Mouse (Mus musculus) liver, adult (tissue): ENCODE data around the gene Myo5a.

ENCODE experiments used
- GATA4 ChIP-seq: IDR thresholded peaks from 2 replicates; pipeline ENCODE4 v1.6.1; 2014; ENCODE audit warnings: mild to moderate bottlenecking, low read length; ENCODE audit not compliant: insufficient replicate concordance

Myo5a gene

DNA sequence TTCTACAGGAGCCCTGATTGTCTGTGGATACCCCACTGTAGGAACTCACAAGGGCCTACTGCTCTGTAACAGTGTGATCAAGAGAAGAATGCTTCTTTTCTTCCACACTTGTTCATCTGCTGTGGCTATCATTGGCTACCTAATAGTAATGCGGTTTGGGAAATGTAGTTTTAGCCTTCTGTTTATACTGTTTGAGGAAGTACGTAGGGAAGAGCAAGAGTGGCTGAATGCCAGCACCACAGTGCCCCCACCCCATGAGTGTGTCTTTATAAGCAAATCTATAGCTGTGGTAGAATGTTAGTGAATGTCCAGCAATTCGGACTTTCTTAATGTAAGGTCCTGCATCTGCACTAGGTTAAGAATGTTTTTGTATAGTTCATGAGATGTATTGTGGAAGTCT lies 21.7 kb upstream of the Myo5a start:
- TF ChIP-seq GATA4: no peak

DNA sequence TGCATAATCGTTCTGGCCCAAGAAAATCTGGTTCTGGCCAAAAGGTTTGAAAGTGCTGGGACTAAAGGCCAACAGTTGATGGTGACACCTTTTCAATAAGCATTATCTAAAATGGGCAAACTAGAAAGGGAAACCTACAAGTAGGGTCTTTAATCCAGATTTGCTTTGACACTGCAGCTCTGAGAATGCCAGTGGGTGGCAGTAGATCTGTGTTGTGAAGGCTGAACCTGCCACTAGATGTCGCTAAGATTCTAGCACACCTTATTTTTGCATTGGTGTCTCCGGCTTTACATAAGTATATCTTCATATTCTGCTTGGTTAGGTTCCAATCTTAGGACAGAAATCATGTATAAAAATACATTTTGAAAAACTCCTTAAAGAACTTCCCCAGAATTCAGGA lies 20.8 kb upstream of the Myo5a start:
- no peak for TF ChIP-seq GATA4

GRCm38 (mm10) chr9:75051841-75052240 lies 19.0 kb upstream of the Myo5a start:
- TF ChIP-seq GATA4: no peak

DNA sequence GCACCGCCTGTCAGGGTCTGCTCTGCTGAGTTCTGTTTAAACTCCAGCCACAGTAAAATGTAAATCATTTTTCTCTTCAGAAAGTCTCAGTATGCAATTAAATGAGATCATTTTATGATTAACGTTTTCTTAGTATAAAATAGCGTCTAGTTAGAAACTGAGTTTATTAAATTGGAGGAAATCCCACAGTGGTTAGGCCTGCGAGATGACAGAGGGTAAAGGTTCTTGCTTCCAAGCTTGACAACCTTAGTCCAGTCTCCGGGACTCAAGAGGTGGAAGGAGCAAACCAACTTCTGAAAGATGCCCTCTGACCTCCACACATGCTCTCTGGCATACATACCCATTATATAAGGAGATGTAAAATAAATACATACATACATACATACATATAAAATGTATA lies 15.8 kb upstream of the Myo5a start:
- no peak for TF ChIP-seq GATA4

- no peak for TF ChIP-seq GATA4
Observed at GRCm38 (mm10) chr9:75064678-75065331, 6.0 kb upstream of the Myo5a start.

GRCm38 (mm10) chr9:75071029-75071705 lies 352 bp downstream of the Myo5a start:
- TF ChIP-seq GATA4: no peak

DNA sequence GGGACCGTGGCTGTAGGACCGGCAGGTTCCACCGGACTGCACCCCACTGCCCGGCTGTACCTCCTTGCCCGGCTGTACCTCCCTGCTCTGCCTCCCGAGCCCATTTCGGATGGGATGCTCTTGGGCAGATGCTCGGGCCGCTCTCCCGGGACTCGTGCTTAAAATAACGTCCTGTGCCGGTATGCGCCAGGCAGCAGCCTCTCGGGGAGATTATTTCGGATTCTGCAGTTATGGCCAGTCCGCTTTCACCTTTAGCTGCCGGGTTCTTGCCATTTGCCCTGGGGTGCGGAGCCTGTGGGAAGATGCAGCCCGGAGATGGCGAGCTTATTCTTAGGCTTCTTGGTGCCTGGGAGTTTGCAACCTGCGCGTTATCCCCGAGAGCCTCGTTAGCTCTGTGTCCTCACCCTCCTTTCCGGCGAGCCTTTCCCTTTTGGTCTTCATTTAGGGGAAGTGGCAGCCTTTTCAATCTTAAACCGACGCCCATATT lies 934 bp downstream of the Myo5a start:
- no peak for TF ChIP-seq GATA4

- TF ChIP-seq GATA4: no peak
Observed at GRCm38 (mm10) chr9:75072361-75072760, 1.5 kb downstream of the Myo5a start.

DNA sequence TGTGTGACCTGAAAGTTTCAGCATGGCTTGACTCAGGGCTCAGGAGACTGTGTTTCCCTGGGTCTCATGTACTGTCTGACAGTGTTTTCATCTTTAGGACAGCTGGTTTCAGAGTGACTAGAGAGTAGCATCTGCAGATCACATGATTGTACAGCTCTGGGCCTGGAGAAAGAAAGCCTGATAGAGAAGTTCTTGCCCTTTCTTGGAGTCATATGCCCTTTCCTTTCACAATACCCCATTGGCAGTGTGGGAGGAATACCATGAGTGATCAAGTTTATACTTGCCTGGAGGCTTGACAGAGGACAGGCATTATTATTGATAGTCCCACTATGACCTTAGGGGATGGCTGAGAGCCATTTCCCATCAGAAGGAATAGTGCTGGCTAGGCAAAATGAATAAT lies 6.4 kb downstream of the Myo5a start:
- no peak for TF ChIP-seq GATA4

GRCm38 (mm10) chr9:75085242-75085824 lies 14.5 kb downstream of the Myo5a start:
- TF ChIP-seq GATA4: no peak

- TF ChIP-seq GATA4: no peak
Observed at GRCm38 (mm10) chr9:75087823-75088222, 17.0 kb downstream of the Myo5a start.

DNA sequence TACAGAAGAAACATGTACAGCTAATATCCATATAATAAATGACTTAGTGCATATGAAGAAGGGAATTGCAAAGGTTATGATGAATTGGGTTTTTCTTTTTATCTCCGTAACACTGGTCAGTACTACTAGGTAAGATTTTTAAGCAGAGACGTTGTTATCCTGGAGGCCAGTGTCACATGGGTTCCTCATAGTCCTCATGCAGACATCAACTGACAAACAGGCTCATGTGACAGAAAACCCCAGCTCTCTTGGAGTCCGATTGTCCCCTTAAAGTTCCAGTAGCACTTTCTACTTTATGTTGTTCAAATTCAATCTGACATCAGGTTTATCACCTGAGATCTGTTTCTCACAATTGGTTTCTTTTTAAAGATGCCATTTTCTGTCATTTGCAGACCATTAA lies 18.5 kb downstream of the Myo5a start:
- TF ChIP-seq GATA4: no peak

DNA sequence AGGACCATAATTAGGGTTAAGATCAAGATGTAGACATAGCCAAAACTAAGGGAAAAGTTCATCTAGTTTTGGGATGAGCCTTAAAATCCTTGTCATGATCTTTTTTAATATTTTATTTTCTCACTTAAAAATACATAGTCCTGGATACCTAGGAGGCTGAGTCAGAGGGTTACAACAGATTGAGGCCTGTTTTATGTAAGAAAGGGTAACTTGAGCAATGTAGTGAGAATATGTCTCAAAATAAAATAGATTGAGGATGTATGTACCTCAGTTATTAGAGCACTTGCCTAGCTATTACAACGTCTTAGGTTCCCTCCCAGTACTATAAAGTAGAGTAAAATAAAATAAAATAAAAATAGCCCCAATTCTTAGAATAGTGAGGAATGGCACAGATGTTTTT lies 21.3 kb downstream of the Myo5a start:
- TF ChIP-seq GATA4: no peak

DNA sequence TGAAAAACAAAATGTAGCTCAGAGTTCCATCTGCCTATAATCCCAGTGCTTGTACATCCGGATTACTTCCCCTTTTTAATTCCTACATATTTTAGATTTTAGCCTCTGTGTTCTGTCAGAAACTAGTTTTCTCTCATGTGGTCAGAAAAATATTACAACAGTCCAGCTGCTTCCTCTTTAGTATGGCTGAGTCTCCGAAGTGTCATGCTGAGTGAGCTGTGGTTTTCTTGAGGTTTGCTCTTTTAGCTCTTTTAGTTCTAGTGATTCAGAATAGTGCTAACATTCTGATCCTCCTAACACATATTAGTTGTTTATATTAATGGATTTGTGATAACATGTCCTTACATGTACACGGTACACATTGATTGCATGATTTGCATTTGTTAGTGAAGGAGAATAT lies 23.9 kb downstream of the Myo5a start:
- no peak for TF ChIP-seq GATA4

GRCm38 (mm10) chr9:75098937-75099336 lies 28.1 kb downstream of the Myo5a start:
- no peak for TF ChIP-seq GATA4

DNA sequence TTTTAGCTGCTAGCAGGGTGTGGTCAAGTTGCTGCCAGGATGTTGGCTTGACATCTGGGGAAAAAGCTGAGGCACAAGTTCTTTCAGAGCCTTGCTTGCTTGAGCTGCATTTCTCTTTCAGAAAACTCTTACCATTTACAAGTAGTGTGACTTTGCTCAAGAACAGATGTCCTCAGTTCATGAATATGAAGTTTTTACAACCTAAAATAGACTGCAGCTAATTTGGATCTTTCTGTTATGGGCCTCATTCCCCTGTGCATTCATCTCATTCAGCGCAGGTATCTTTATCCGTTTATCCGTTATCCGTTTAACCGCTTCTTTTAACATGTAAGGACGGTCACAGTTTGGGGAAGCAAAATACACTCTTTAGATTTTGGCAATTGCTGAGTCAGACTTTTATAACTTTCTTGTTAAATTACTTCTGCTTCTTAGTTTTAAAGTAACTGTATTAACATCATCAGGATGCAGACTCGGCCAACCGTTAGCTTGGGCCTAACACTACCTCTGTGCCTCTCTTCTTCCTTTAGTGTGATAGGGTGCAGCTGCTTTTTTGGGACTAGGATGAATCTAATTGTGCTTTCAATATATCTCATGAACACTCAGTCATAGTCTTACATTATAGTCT lies 29.5 kb downstream of the Myo5a start:
- no peak for TF ChIP-seq GATA4
